Mouse (Mus musculus) kidney, embryonic 16.5 days (tissue): ENCODE measurements around the gene Tmod2. TPM values are rescaled to one million over a fixed set of nuclear protein-coding genes. Genes with fewer than 3 reads are reported as not detected.

Experiments used
- ATAC-seq: fragments of 200-750 bp; cut with Nextera tagmentation; 2 replicates; pipeline ENCODE4 v1.8.0; 2017; ENCODE audit warnings: moderate TSS enrichment; ENCODE audit not compliant: low FRiP score, low TSS enrichment
- H3K27ac ChIP-seq: fragments of 300-500 bp; sonication (generic); 2 replicates; pipeline ENCODE4 v1.5.1; 2014; ENCODE audit warnings: low read length
- H3K27me3 ChIP-seq: fragments of 300-500 bp; sonication (generic); 2 replicates; pipeline ENCODE4 v1.6.1; 2014; ENCODE audit warnings: low read length, control low read depth, mixed read lengths; ENCODE audit not compliant: insufficient read depth
- H3K36me3 ChIP-seq: fragments of 300-500 bp; sonication (generic); 2 replicates; pipeline ENCODE4 v1.6.1; 2014; ENCODE audit warnings: low read length, control low read depth, mixed read lengths; ENCODE audit not compliant: insufficient read depth
- H3K4me1 ChIP-seq: fragments of 300-500 bp; sonication (generic); 2 replicates; pipeline ENCODE4 v1.6.1; 2014; ENCODE audit warnings: low read length, control low read depth, mixed read lengths; ENCODE audit not compliant: insufficient read depth
- H3K4me2 ChIP-seq: fragments of 300-500 bp; sonication (generic); replicated peaks from 2 replicates; pipeline ENCODE4 v1.6.1; 2014; ENCODE audit warnings: low read depth, low read length
- H3K4me3 ChIP-seq: fragments of 300-500 bp; sonication (generic); 2 replicates; pipeline ENCODE4 v1.5.1; 2014; ENCODE audit warnings: mild to moderate bottlenecking, low read length
- H3K9ac ChIP-seq: fragments of 300-500 bp; sonication (generic); replicated peaks from 2 replicates; pipeline ENCODE4 v1.6.1; 2014; ENCODE audit warnings: low read length
- H3K9me3 ChIP-seq: fragments of 300-500 bp; sonication (generic); 2 replicates; pipeline ENCODE4 v1.6.1; 2016; ENCODE audit warnings: low read length, control low read depth
- WGBS: fragments of 180-500 bp; shearing (Covaris S2); extraction: QIAGEN DNeasy Blood & Tissue Kit; methylation state at CpG from one replicate; pipeline ENCODE4 v1.1.7; 2014; 5-methylcytosine and 5-hydroxymethylcytosine counted together
- polyA plus RNA-seq: library from polyadenylated mRNA; unstranded; fragments of >200 nt; fragmentation: Nextera tagmentation; extraction: Ambion mirVana; gene quantifications from 2 replicates; pipeline ENCODE4 v1.2.1, GENCODE M21; 2015

Tmod2 gene
- polyA plus RNA-seq, 1 experiment from 2014 or later: 19.7 TPM

GRCm38 (mm10) chr9:75581694-75582350, 29.3 kb downstream of the Tmod2 start:
- Histone ChIP-seq H3K4me2 (no peak overlapping the region), H3K27ac (no peak overlapping the region), H3K4me1 (peaks cover 8% of the 10 kb centered on the region), H3K4me3 (no peak overlapping the region), H3K9me3 (no peaks in the 10 kb centered on the region), H3K36me3 (no peaks in the 10 kb centered on the region), H3K9ac (no peak overlapping the region), H3K27me3 (no peaks in the 10 kb centered on the region)
- peak; percentile 40; the same call in 1 of the 2 replicates for ATAC-seq
- 41% methylated on average over 7 of the region's 7 CpGs for WGBS

- 79% methylated on average over 6 of the region's 6 CpGs for WGBS
- H3K36me3 ChIP-seq: 0 out of 2 replicates have a peak, but pooled peaks cover 4% of the 10 kb centered on the region
- H3K4me1 ChIP-seq: peaks cover 8% of the 10 kb centered on the region
- no peak for ATAC-seq
- H3K9ac ChIP-seq: no peak overlapping the region
- H3K4me2 ChIP-seq: no peak overlapping the region
- H3K9me3 ChIP-seq: no peaks in the 10 kb centered on the region
- H3K27me3 ChIP-seq: no peaks in the 10 kb centered on the region
- H3K4me3 ChIP-seq: no peak overlapping the region
- no peak overlapping the region for H3K27ac ChIP-seq
Measured at GRCm38 (mm10) chr9:75579321-75579720, 31.8 kb downstream of the Tmod2 start.

GRCm38 (mm10) chr9:75571036-75571942, 39.8 kb downstream of the Tmod2 start:
- ATAC-seq: no peak
- WGBS: 89% methylated on average over 5 of the region's 5 CpGs
- no peak overlapping the region for H3K9ac ChIP-seq
- no peak overlapping the region for H3K4me2 ChIP-seq
- H3K36me3 ChIP-seq: 0 out of 2 replicates have a peak, but pooled peaks cover 4% of the 10 kb centered on the region
- no peaks in the 10 kb centered on the region for H3K4me1 ChIP-seq
- H3K27me3 ChIP-seq: no peaks in the 10 kb centered on the region
- no peak overlapping the region for H3K27ac ChIP-seq
- no peak overlapping the region for H3K4me3 ChIP-seq
- no peaks in the 10 kb centered on the region for H3K9me3 ChIP-seq

GRCm38 (mm10) chr9:75568399-75568798, 42.7 kb downstream of the Tmod2 start:
- Histone ChIP-seq H3K27me3 (no peaks in the 10 kb centered on the region), H3K9me3 (no peaks in the 10 kb centered on the region), H3K4me1 (no peaks in the 10 kb centered on the region), H3K9ac (no peak overlapping the region), H3K4me2 (no peak overlapping the region), H3K27ac (no peak overlapping the region), H3K4me3 (no peak overlapping the region), H3K36me3 (no peaks in the 10 kb centered on the region)
- WGBS: 93% methylated on average over 6 of the region's 6 CpGs
- no peak for ATAC-seq

- Histone ChIP-seq H3K9ac (no peak overlapping the region), H3K4me3 (no peak overlapping the region), H3K27ac (no peak overlapping the region), H3K36me3 (no peaks in the 10 kb centered on the region), H3K27me3 (no peaks in the 10 kb centered on the region), H3K9me3 (no peaks in the 10 kb centered on the region), H3K4me1 (no peaks in the 10 kb centered on the region), H3K4me2 (no peak overlapping the region)
- no peak for ATAC-seq
- 84% methylated on average over 6 of the region's 6 CpGs for WGBS
Measured at GRCm38 (mm10) chr9:75564892-75565291, 46.2 kb downstream of the Tmod2 start.

GRCm38 (mm10) chr9:75563622-75564021, 47.5 kb downstream of the Tmod2 start:
- Histone ChIP-seq H3K9me3 (no peaks in the 10 kb centered on the region), H3K4me3 (no peak overlapping the region), H3K9ac (no peak overlapping the region), H3K4me2 (no peak overlapping the region), H3K36me3 (no peaks in the 10 kb centered on the region), H3K27ac (no peak overlapping the region), H3K4me1 (0 out of 2 replicates have a peak, but pooled peaks cover 3% of the 10 kb centered on the region), H3K27me3 (no peaks in the 10 kb centered on the region)
- WGBS: 79% methylated on average over 6 of the region's 6 CpGs
- ATAC-seq: no peak

GRCm38 (mm10) chr9:75563176-75563575, 47.9 kb downstream of the Tmod2 start:
- no peaks in the 10 kb centered on the region for H3K9me3 ChIP-seq
- H3K4me1 ChIP-seq: 0 out of 2 replicates have a peak, but pooled peaks cover 3% of the 10 kb centered on the region
- no peak overlapping the region for H3K27ac ChIP-seq
- no peak overlapping the region for H3K4me3 ChIP-seq
- no peak overlapping the region for H3K4me2 ChIP-seq
- no peaks in the 10 kb centered on the region for H3K36me3 ChIP-seq
- H3K27me3 ChIP-seq: no peaks in the 10 kb centered on the region
- H3K9ac ChIP-seq: no peak overlapping the region
- no peak for ATAC-seq
- WGBS: 39% methylated on average over 2 of the region's 2 CpGs

GRCm38 (mm10) chr9:75561040-75561669, 50.0 kb downstream of the Tmod2 start:
- ATAC-seq: no peak
- H3K36me3 ChIP-seq: no peaks in the 10 kb centered on the region
- no peaks in the 10 kb centered on the region for H3K9me3 ChIP-seq
- H3K27me3 ChIP-seq: no peaks in the 10 kb centered on the region
- WGBS: 84% methylated on average over 13 of the region's 13 CpGs
- H3K4me2 ChIP-seq: no peak overlapping the region
- no peak overlapping the region for H3K4me3 ChIP-seq
- H3K27ac ChIP-seq: no peak overlapping the region
- no peak overlapping the region for H3K9ac ChIP-seq
- H3K4me1 ChIP-seq: peaks cover 18% of the 10 kb centered on the region

GRCm38 (mm10) chr9:75560353-75560752, 50.8 kb downstream of the Tmod2 start:
- H3K36me3 ChIP-seq: no peaks in the 10 kb centered on the region
- H3K4me1 ChIP-seq: peaks cover 21% of the 10 kb centered on the region
- H3K4me3 ChIP-seq: no peak overlapping the region
- no peaks in the 10 kb centered on the region for H3K9me3 ChIP-seq
- H3K27ac ChIP-seq: no peak overlapping the region
- no peak overlapping the region for H3K4me2 ChIP-seq
- no peak for ATAC-seq
- no peaks in the 10 kb centered on the region for H3K27me3 ChIP-seq
- H3K9ac ChIP-seq: no peak overlapping the region
